Mouse (Mus musculus) kidney, adult 2 months (tissue): ENCODE measurements at regions not wholly inside any gene's neighbourhood (a gene's known extent, or its start where the extent isn't known, plus 50 kb on each side); places are given as distances from the start of the nearest gene placed in this dataset.

Experiments used
- CTCF ChIP-seq: fragments of 200-500 bp; conservative IDR thresholded peaks from 2 replicates; pipeline ENCODE4 v1.5.1; 2011; ENCODE audit warnings: low read depth, mild to moderate bottlenecking, control low read depth, low read length, moderate library complexity, mixed read lengths; ENCODE audit not compliant: insufficient read depth, insufficient read length
- POLR2A ChIP-seq: fragments of 200-500 bp; IDR thresholded peaks from one replicate; pipeline ENCODE4 v1.6.1; 2011; ENCODE audit warnings: low read depth, low read length, control low read depth

- no peak for TF ChIP-seq POLR2A
- TF ChIP-seq CTCF = no peak
Observed at GRCm38 (mm10) chr3:151265658-151266057, 172.0 kb upstream of the Adgrl4 start.
